Mouse (Mus musculus) neural tube, embryonic 11.5 days (tissue): ENCODE results near the gene Plvap. TPM values are rescaled to one million over a fixed set of nuclear protein-coding genes. Genes with fewer than 3 reads are reported as not detected.

Experiments used
- ATAC-seq: fragments of 200-750 bp; cut with Nextera tagmentation; 2 replicates; pipeline ENCODE4 v1.8.0; 2017; ENCODE audit warnings: moderate number of reproducible peaks, mild to moderate bottlenecking, moderate TSS enrichment, moderate library complexity; ENCODE audit not compliant: insufficient read depth, low FRiP score, low TSS enrichment
- DNase-seq: peaks from one replicate; pipeline ENCODE4 v3.0.0-alpha.2; 2015; ENCODE audit warnings: low spot score
- H3K27ac ChIP-seq: fragments of 300-500 bp; sonication (generic); 2 replicates; pipeline ENCODE4 v1.5.1; 2014; ENCODE audit warnings: low read depth, mild to moderate bottlenecking, low read length
- H3K27me3 ChIP-seq: fragments of 300-500 bp; sonication (generic); 2 replicates; pipeline ENCODE4 v1.6.1; 2014; ENCODE audit warnings: mild to moderate bottlenecking, low read length, mixed read lengths; ENCODE audit not compliant: control insufficient read depth, insufficient read depth
- H3K36me3 ChIP-seq: fragments of 300-500 bp; sonication (generic); 2 replicates; pipeline ENCODE4 v1.6.1; 2014; ENCODE audit warnings: mild to moderate bottlenecking, low read length, moderate library complexity, mixed read lengths; ENCODE audit not compliant: control insufficient read depth, insufficient read depth
- H3K4me1 ChIP-seq: fragments of 300-500 bp; sonication (generic); 2 replicates; pipeline ENCODE4 v1.6.1; 2014; ENCODE audit warnings: low read length, mixed read lengths; ENCODE audit not compliant: control insufficient read depth, insufficient read depth
- H3K4me2 ChIP-seq: fragments of 300-500 bp; sonication (generic); 2 replicates; pipeline ENCODE4 v1.6.1; 2014; ENCODE audit warnings: low read depth, mild to moderate bottlenecking, moderate library complexity
- H3K4me3 ChIP-seq: fragments of 300-500 bp; sonication (generic); 2 replicates; pipeline ENCODE4 v1.5.1; 2014; ENCODE audit warnings: low read depth, low read length
- H3K9ac ChIP-seq: fragments of 300-500 bp; sonication (generic); 2 replicates; pipeline ENCODE4 v1.6.1; 2014; ENCODE audit warnings: mild to moderate bottlenecking, low read length
- H3K9me3 ChIP-seq: fragments of 300-500 bp; sonication (generic); 2 replicates; pipeline ENCODE4 v1.6.1; 2016; ENCODE audit warnings: low read length; ENCODE audit not compliant: control insufficient read depth
- WGBS: fragments of 180-500 bp; shearing (Covaris S2); extraction: QIAGEN DNeasy Blood & Tissue Kit; methylation state at CpG from one replicate; pipeline ENCODE4 v1.1.7; 2014; 5-methylcytosine and 5-hydroxymethylcytosine counted together
- polyA plus RNA-seq: library from polyadenylated mRNA; unstranded; fragments of >200 nt; fragmentation: Nextera tagmentation; extraction: Ambion mirVana; gene quantifications from 2 replicates; pipeline ENCODE4 v1.2.1, GENCODE M21; 2014

The Plvap gene
- polyA plus RNA-seq, result 49.5 and 53.0 TPM in 2 replicates

- Histone ChIP-seq H3K36me3 (no peaks in the 10 kb centered on the region), H3K4me3 (peak within 1 kb of the TSS; percentile 14), H3K27ac (no peak within 1 kb of the TSS), H3K27me3 (peaks cover 23% of the 10 kb centered on the region), H3K4me2 (no peak within 1 kb of the TSS; the same call in 1 of the 2 replicates), H3K4me1 (no peaks in the 10 kb centered on the region), H3K9me3 (no peaks in the 10 kb centered on the region), H3K9ac (no peak within 1 kb of the TSS)
- ATAC-seq (no peak), DNase-seq (no peak)
- 66% methylated on average over 14 of the region's 14 CpGs for WGBS
Measured at GRCm38 (mm10) chr8:71511644-71512043, at the start of gene Plvap. Gene Plvap, minus strand, starts transcription at chr8:71511752.

- 0 out of 2 replicates have a peak, but pooled peaks cover 3% of the 10 kb centered on the region for H3K9me3 ChIP-seq
- H3K36me3 ChIP-seq, result no peaks in the 10 kb centered on the region
- H3K9ac ChIP-seq, result no peak overlapping the region
- ATAC-seq, result no peak
- H3K27ac ChIP-seq, result no peak overlapping the region
- no peak overlapping the region for H3K4me2 ChIP-seq
- WGBS, result 86% methylated on average over 5 of the region's 5 CpGs
- H3K27me3 ChIP-seq, result peaks cover 67% of the 10 kb centered on the region
- peaks cover 4% of the 10 kb centered on the region; the same call in 1 of the 2 replicates for H3K4me1 ChIP-seq
- H3K4me3 ChIP-seq, result no peak overlapping the region
- DNase-seq, result no peak
Measured at GRCm38 (mm10) chr8:71560765-71561164, 49.2 kb upstream of the Plvap start.

- no peak overlapping the region for H3K9ac ChIP-seq
- no peak overlapping the region for H3K4me3 ChIP-seq
- H3K27ac ChIP-seq, result no peak overlapping the region
- DNase-seq, result no peak
- no peak overlapping the region for H3K4me2 ChIP-seq
- ATAC-seq, result no peak
- no peaks in the 10 kb centered on the region for H3K36me3 ChIP-seq
- peaks cover 4% of the 10 kb centered on the region; the same call in 1 of the 2 replicates for H3K4me1 ChIP-seq
- peaks cover 70% of the 10 kb centered on the region for H3K27me3 ChIP-seq
- H3K9me3 ChIP-seq, result 0 out of 2 replicates have a peak, but pooled peaks cover 3% of the 10 kb centered on the region
- 78% methylated on average over 3 of the region's 3 CpGs for WGBS
Measured at GRCm38 (mm10) chr8:71560071-71560470, 48.5 kb upstream of the Plvap start.

GRCm38 (mm10) chr8:71558958-71559690, 47.6 kb upstream of the Plvap start:
- 0 out of 2 replicates have a peak, but pooled peaks have one; percentile 41 for ATAC-seq
- Histone ChIP-seq H3K36me3 (no peaks in the 10 kb centered on the region), H3K27me3 (peaks cover 70% of the 10 kb centered on the region), H3K4me1 (peaks cover 4% of the 10 kb centered on the region; the same call in 1 of the 2 replicates), H3K9ac (no peak overlapping the region), H3K27ac (no peak overlapping the region), H3K9me3 (no peaks in the 10 kb centered on the region), H3K4me3 (peak overlapping the region; percentile 18; the same call in 1 of the 2 replicates), H3K4me2 (peak overlapping the region; percentile 38)
- peak; percentile 58 for DNase-seq
- WGBS, result 2% methylated on average over 24 of the region's 24 CpGs

- DNase-seq, result no peak
- Histone ChIP-seq H3K27ac (no peak within 1 kb of the TSS), H3K9me3 (no peaks in the 10 kb centered on the region), H3K9ac (no peak within 1 kb of the TSS), H3K4me2 (peak within 1 kb of the TSS; percentile 38), H3K36me3 (no peaks in the 10 kb centered on the region), H3K4me1 (peaks cover 4% of the 10 kb centered on the region; the same call in 1 of the 2 replicates), H3K27me3 (peaks cover 69% of the 10 kb centered on the region), H3K4me3 (peak within 1 kb of the TSS; percentile 18)
- WGBS, result 4% methylated on average over 70 of the region's 70 CpGs
- ATAC-seq, result 0 out of 2 replicates have a peak, but pooled peaks have one; percentile 7
Measured at GRCm38 (mm10) chr8:71558071-71558957, 46.8 kb upstream of the Plvap start, which contains the start of gene Tmem221. Gene Tmem221, minus strand, starts transcription at chr8:71558871.

- ATAC-seq (no peak), DNase-seq (no peak)
- Histone ChIP-seq H3K9me3 (no peaks in the 10 kb centered on the region), H3K27ac (no peak overlapping the region), H3K4me2 (no peak overlapping the region), H3K4me3 (no peak overlapping the region), H3K9ac (no peak overlapping the region), H3K4me1 (peaks cover 4% of the 10 kb centered on the region; the same call in 1 of the 2 replicates), H3K27me3 (peaks cover 35% of the 10 kb centered on the region), H3K36me3 (no peaks in the 10 kb centered on the region)
- WGBS, result 90% methylated on average over 2 of the region's 2 CpGs
Measured at GRCm38 (mm10) chr8:71554644-71555043, 43.1 kb upstream of the Plvap start.

GRCm38 (mm10) chr8:71554001-71554400, 42.4 kb upstream of the Plvap start:
- no peak for ATAC-seq
- peaks cover 4% of the 10 kb centered on the region; the same call in 1 of the 2 replicates for H3K4me1 ChIP-seq
- H3K4me2 ChIP-seq, result no peak overlapping the region
- no peak overlapping the region for H3K27ac ChIP-seq
- H3K27me3 ChIP-seq, result peaks cover 29% of the 10 kb centered on the region
- DNase-seq, result no peak
- H3K4me3 ChIP-seq, result no peak overlapping the region
- no peaks in the 10 kb centered on the region for H3K9me3 ChIP-seq
- H3K9ac ChIP-seq, result no peak overlapping the region
- WGBS, result 73% methylated on average over 6 of the region's 6 CpGs
- no peaks in the 10 kb centered on the region for H3K36me3 ChIP-seq

GRCm38 (mm10) chr8:71552770-71553169, 41.2 kb upstream of the Plvap start:
- Histone ChIP-seq H3K9me3 (no peaks in the 10 kb centered on the region), H3K9ac (no peak overlapping the region), H3K27me3 (peaks cover 17% of the 10 kb centered on the region), H3K4me1 (no peaks in the 10 kb centered on the region), H3K4me2 (no peak overlapping the region), H3K27ac (no peak overlapping the region), H3K4me3 (no peak overlapping the region), H3K36me3 (peaks cover 2% of the 10 kb centered on the region; the same call in 1 of the 2 replicates)
- 61% methylated on average over 6 of the region's 6 CpGs for WGBS
- no peak for ATAC-seq
- DNase-seq, result no peak
